Mouse (Mus musculus): ENCODE results near the gene Ltn1. TPM values are rescaled to one million over a fixed set of nuclear protein-coding genes. Genes with fewer than 3 reads are reported as not detected.

Gene Ltn1
- polyA plus RNA-seq, 1 experiment, result 5.7 TPM

- no peaks in the 10 kb centered on the region for H3K4me1 ChIP-seq (ENCODE audit: control insufficient read depth, insufficient read depth, low read length)
- TF ChIP-seq CTCF (conservative IDR thresholded peaks at IDR 0.05; ENCODE audit: insufficient read depth, insufficient read length, low read depth, low read length) (no peak), POLR2A (IDR thresholded peaks at IDR 0.05; ENCODE audit: low read depth, low read length) (no peak)
- peaks cover 15% of the 10 kb centered on the region for H3K36me3 ChIP-seq (ENCODE audit: control insufficient read depth, insufficient read depth, low read length)
- H3K27me3 ChIP-seq (replicated peaks; ENCODE audit: control insufficient read depth, insufficient read depth, low read length), result no peaks in the 10 kb centered on the region
- H3K4me3 ChIP-seq (ENCODE audit: insufficient read depth, low read depth, low read length), result no peak overlapping the region
- peak; percentile 35 for DNase-seq
- H3K27ac ChIP-seq (ENCODE audit: insufficient read depth, low read depth, low read length), result no peak overlapping the region
- WGBS, result 85% methylated on average over 3 of the region's 3 CpGs
Measured at GRCm38 (mm10) chr16:87405001-87405400, 27.4 kb downstream of the Ltn1 start.

- Histone ChIP-seq H3K4me3 (ENCODE audit: insufficient read depth, low read depth, low read length) (no peak overlapping the region), H3K4me1 (ENCODE audit: control insufficient read depth, insufficient read depth, low read length) (no peaks in the 10 kb centered on the region), H3K27ac (ENCODE audit: insufficient read depth, low read depth, low read length) (no peak overlapping the region), H3K27me3 (replicated peaks; ENCODE audit: control insufficient read depth, insufficient read depth, low read length) (no peaks in the 10 kb centered on the region), H3K36me3 (ENCODE audit: control insufficient read depth, insufficient read depth, low read length) (no peaks in the 10 kb centered on the region; the same call in 1 of the 2 replicates)
- 43% methylated on average over 16 of the region's 16 CpGs for WGBS
- peak; percentile 79 for DNase-seq
- no peak for TF ChIP-seq POLR2A (IDR thresholded peaks at IDR 0.05; ENCODE audit: low read depth, low read length)
- peak; percentile 74 for TF ChIP-seq CTCF (conservative IDR thresholded peaks at IDR 0.05; ENCODE audit: insufficient read depth, insufficient read length, low read depth, low read length)
Measured at GRCm38 (mm10) chr16:87393813-87394548, 38.4 kb downstream of the Ltn1 start.

GRCm38 (mm10) chr16:87387444-87387977 is 44.9 kb downstream of the Ltn1 start:
- 98% methylated on average over 3 of the region's 3 CpGs for WGBS
- no peak for DNase-seq
- H3K4me1 ChIP-seq (ENCODE audit: control insufficient read depth, insufficient read depth, low read length), result no peaks in the 10 kb centered on the region
- no peak overlapping the region for H3K27ac ChIP-seq (ENCODE audit: insufficient read depth, low read depth, low read length)
- H3K36me3 ChIP-seq (ENCODE audit: control insufficient read depth, insufficient read depth, low read length), result no peaks in the 10 kb centered on the region; the same call in none of the 2 replicates
- no peaks in the 10 kb centered on the region for H3K27me3 ChIP-seq (replicated peaks; ENCODE audit: control insufficient read depth, insufficient read depth, low read length)
- TF ChIP-seq POLR2A (IDR thresholded peaks at IDR 0.05; ENCODE audit: low read depth, low read length), result no peak
- no peak overlapping the region for H3K4me3 ChIP-seq (ENCODE audit: insufficient read depth, low read depth, low read length)

DNA sequence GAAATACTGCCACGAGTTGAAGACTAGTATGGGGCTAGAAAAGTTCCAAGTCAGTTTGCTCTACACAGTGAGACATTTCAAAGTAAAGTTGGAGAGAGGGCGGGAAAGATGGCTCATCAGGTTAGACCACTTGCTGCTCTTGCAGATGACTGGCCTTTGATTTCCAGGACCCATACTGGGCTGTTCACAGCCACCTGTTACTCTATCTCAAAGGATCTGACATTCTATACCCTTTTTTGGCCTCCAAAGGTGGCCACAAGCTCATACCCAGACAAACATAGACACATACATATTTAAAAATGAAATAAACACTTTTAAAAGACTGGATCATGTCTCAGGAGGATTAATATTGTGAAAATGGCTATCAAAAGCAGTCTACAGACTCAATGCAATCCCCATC is 48.0 kb downstream of the Ltn1 start:
- no peak for DNase-seq

DNA sequence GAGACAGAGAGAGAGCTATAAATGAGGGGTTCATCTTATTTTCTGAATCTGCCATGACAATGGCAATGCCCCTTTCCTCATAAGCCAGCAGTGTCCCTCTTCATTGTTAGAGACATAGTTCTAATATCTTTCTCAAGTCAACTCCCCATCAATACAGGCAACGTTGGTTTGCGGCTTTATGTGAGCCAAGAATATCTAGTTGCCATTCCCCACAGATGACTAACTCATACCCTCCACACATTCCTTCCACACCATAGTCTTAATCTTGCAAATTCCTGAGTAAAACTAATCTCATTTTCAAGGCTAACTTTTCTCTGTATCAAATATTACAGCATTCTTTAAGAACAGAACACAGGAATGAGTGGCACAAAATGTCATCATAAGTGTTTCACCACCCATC is 49.4 kb downstream of the Ltn1 start:
- H3K27me3 ChIP-seq (replicated peaks; ENCODE audit: control insufficient read depth, insufficient read depth, low read length), result no peaks in the 10 kb centered on the region
- H3K27ac ChIP-seq (ENCODE audit: insufficient read depth, low read depth, low read length), result no peak overlapping the region
- no peaks in the 10 kb centered on the region for H3K4me1 ChIP-seq (ENCODE audit: control insufficient read depth, insufficient read depth, low read length)
- WGBS, result 86% methylated on average over 2 of the region's 2 CpGs
- no peak for TF ChIP-seq CTCF (conservative IDR thresholded peaks at IDR 0.05; ENCODE audit: insufficient read depth, insufficient read length, low read depth, low read length)
- TF ChIP-seq POLR2A (IDR thresholded peaks at IDR 0.05; ENCODE audit: low read depth, low read length), result no peak
- DNase-seq, result no peak
- H3K4me3 ChIP-seq (ENCODE audit: insufficient read depth, low read depth, low read length), result no peak overlapping the region
- peaks cover 11% of the 10 kb centered on the region for H3K36me3 ChIP-seq (ENCODE audit: control insufficient read depth, insufficient read depth, low read length)

More for the DNA sequence above, 48.0 kb downstream of the Ltn1 start:
- Histone ChIP-seq H3K4me3 (ENCODE audit: insufficient read depth, low read depth, low read length) (no peak overlapping the region), H3K4me1 (ENCODE audit: control insufficient read depth, insufficient read depth, low read length) (no peaks in the 10 kb centered on the region), H3K36me3 (ENCODE audit: control insufficient read depth, insufficient read depth, low read length) (peaks cover 9% of the 10 kb centered on the region), H3K27ac (ENCODE audit: insufficient read depth, low read depth, low read length) (no peak overlapping the region), H3K27me3 (replicated peaks; ENCODE audit: control insufficient read depth, insufficient read depth, low read length) (no peaks in the 10 kb centered on the region)
- no peak for TF ChIP-seq POLR2A (IDR thresholded peaks at IDR 0.05; ENCODE audit: low read depth, low read length)
- no peak for TF ChIP-seq CTCF (conservative IDR thresholded peaks at IDR 0.05; ENCODE audit: insufficient read depth, insufficient read length, low read depth, low read length)
- WGBS, result 76% methylated on average over 2 of the region's 2 CpGs

DNA sequence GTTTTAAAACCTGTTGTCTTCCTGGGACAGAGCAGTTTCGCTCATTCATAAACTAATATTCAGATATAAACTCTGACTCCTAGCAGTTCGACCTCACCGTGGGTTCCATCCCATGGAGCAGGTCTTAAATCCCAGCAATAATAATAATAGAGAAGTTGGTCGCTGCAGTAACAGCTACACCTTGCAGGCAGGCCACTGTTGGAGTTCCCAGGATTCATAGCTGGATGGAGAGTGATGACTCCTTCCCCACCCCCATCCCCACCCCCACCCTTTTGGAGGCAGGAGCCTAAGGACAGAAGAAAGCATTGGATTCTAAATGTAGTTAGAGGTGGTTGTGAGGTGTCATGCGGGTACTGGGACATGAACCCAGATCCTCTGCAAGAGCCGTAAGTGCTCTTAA is 66.0 kb downstream of the Ltn1 start:
- no peaks in the 10 kb centered on the region for H3K27me3 ChIP-seq (replicated peaks; ENCODE audit: control insufficient read depth, insufficient read depth, low read length)
- peak overlapping the region; percentile 76 for H3K27ac ChIP-seq (ENCODE audit: insufficient read depth, low read depth, low read length)
- peak; percentile 9 for DNase-seq
- H3K36me3 ChIP-seq (ENCODE audit: control insufficient read depth, insufficient read depth, low read length), result no peaks in the 10 kb centered on the region; the same call in 1 of the 2 replicates
- TF ChIP-seq POLR2A (IDR thresholded peaks at IDR 0.05; ENCODE audit: low read depth, low read length), result no peak
- no peak for TF ChIP-seq CTCF (conservative IDR thresholded peaks at IDR 0.05; ENCODE audit: insufficient read depth, insufficient read length, low read depth, low read length)
- H3K4me1 ChIP-seq (ENCODE audit: control insufficient read depth, insufficient read depth, low read length), result 0 out of 2 replicates have a peak, but pooled peaks cover 2% of the 10 kb centered on the region
- 60% methylated on average over 6 of the region's 6 CpGs for WGBS
- no peak overlapping the region for H3K4me3 ChIP-seq (ENCODE audit: insufficient read depth, low read depth, low read length)

GRCm38 (mm10) chr16:87366035-87366434 is 66.4 kb downstream of the Ltn1 start:
- Histone ChIP-seq H3K27ac (ENCODE audit: insufficient read depth, low read depth, low read length) (peak overlapping the region; percentile 99), H3K4me1 (ENCODE audit: control insufficient read depth, insufficient read depth, low read length) (0 out of 2 replicates have a peak, but pooled peaks cover 2% of the 10 kb centered on the region), H3K27me3 (replicated peaks; ENCODE audit: control insufficient read depth, insufficient read depth, low read length) (no peaks in the 10 kb centered on the region), H3K36me3 (ENCODE audit: control insufficient read depth, insufficient read depth, low read length) (no peaks in the 10 kb centered on the region; the same call in 1 of the 2 replicates), H3K4me3 (ENCODE audit: insufficient read depth, low read depth, low read length) (peak overlapping the region; percentile 71)
- TF ChIP-seq CTCF (conservative IDR thresholded peaks at IDR 0.05; ENCODE audit: insufficient read depth, insufficient read length, low read depth, low read length) (no peak), POLR2A (IDR thresholded peaks at IDR 0.05; ENCODE audit: low read depth, low read length) (no peak)
- 37% methylated on average over 10 of the region's 10 CpGs for WGBS
- peak; percentile 87 for DNase-seq
